Mouse (Mus musculus) gonadal fat pad, adult 2 months (tissue): ENCODE data around the gene Gm10406. TPM values are rescaled to one million over a fixed set of nuclear protein-coding genes. Genes with fewer than 3 reads are reported as not detected.
"Not testable (repeated sequence)": the region's sequence is repeated elsewhere in the genome, so short reads cannot be mapped to it uniquely, and the experiment has no call there.

Source experiments
- DNase-seq: peaks from one replicate; pipeline ENCODE4 v3.0.0-alpha.2; 2012; ENCODE audit warnings: low read depth
- polyA plus RNA-seq: library from polyadenylated mRNA; depleted of rRNA; stranded (reverse); fragments of >200 nt; gene quantifications from 2 replicates; pipeline ENCODE4 v1.2.3, GENCODE M21; 2012; rRNA removed

The Gm10406 gene
- 0.71 and 1.7 TPM in 2 replicates for polyA plus RNA-seq

GRCm38 (mm10) chr14:7026781-7027749, at the start of gene Gm10406:
Gm10406 (minus strand) TSS chr14:7027449.
- not testable (repeated sequence) for DNase-seq

GRCm38 (mm10) chr14:7044870-7045269, 17.6 kb upstream of the Gm10406 start, which contains the start of gene Gm3685:
Gm3685 (minus strand) TSS chr14:7044970.
- DNase-seq, result not testable (repeated sequence)

- DNase-seq, result not testable (repeated sequence)
These were observed 975 bp downstream of the Gm10406 start for GRCm38 (mm10) chr14:7026274-7026673.

GRCm38 (mm10) chr14:6973718-6974117, 53.5 kb downstream of the Gm10406 start, which contains the start of gene Gm6356:
Gm6356 (minus strand) TSS chr14:6973818.
- DNase-seq, result not testable (repeated sequence)

Other genes starting within 250 kb of the Gm10406 start
- not detected in 2 replicates for gene Gm3642, start 187.1 kb downstream of the Gm10406 start, polyA plus RNA-seq
- gene Gm3667, start 137.5 kb downstream of the Gm10406 start, polyA plus RNA-seq, result 0.23 and 0.26 TPM in 2 replicates
- not detected in 2 replicates for gene Gm6356, start 53.6 kb downstream of the Gm10406 start, polyA plus RNA-seq
- gene Gm3685, start 17.5 kb upstream of the Gm10406 start, polyA plus RNA-seq, result not detected in 2 replicates
- gene Gm3696, start 73.2 kb upstream of the Gm10406 start, polyA plus RNA-seq, result 0.80 and 1.5 TPM in 2 replicates
- not detected in 2 replicates for gene Gm6676, start 98.0 kb upstream of the Gm10406 start, polyA plus RNA-seq
- 0.75 and 0.77 TPM in 2 replicates for gene Gm3512, start 147.1 kb upstream of the Gm10406 start, polyA plus RNA-seq
- gene Gm16434, start 167.1 kb upstream of the Gm10406 start, polyA plus RNA-seq, result not detected in 2 replicates
- not detected in 2 replicates for gene Gm3727, start 237.3 kb upstream of the Gm10406 start, polyA plus RNA-seq